Mouse (Mus musculus): ENCODE measurements around the gene Wnt3a. TPM values are rescaled to one million over a fixed set of nuclear protein-coding genes. Genes with fewer than 3 reads are reported as not detected.

Gene Wnt3a
- 0.14 and 0.53 TPM in 2 replicates for polyA plus RNA-seq (2016; fragmentation: Nextera tagmentation; extraction: Ambion mirVana)

- peaks cover 23% of the 10 kb centered on the region for H3K4me1 ChIP-seq
- peaks cover 94% of the 10 kb centered on the region for H3K27me3 ChIP-seq (ENCODE audit: low read depth, poor library complexity, severe bottlenecking)
- H3K36me3 ChIP-seq, result no peaks in the 10 kb centered on the region
- H3K27ac ChIP-seq, result no peak within 1 kb of the TSS
- WGBS, result 5% methylated on average over 60 of the region's 60 CpGs
- H3K9me3 ChIP-seq (replicated peaks), result no peaks in the 10 kb centered on the region
- H3K4me3 ChIP-seq, result peak within 1 kb of the TSS; percentile 43
- DNase-seq (ENCODE audit: low spot score), result peak; percentile 44
These were observed at the start of gene Wnt3a for GRCm38 (mm10) chr11:59290702-59291303. Gene Wnt3a (minus strand): TSS chr11:59290752.

- WGBS, result 96% methylated on average over 2 of the region's 2 CpGs
- H3K36me3 ChIP-seq, result no peaks in the 10 kb centered on the region
These were observed 48.2 kb upstream of the Wnt3a start for GRCm38 (mm10) chr11:59338736-59339120.

GRCm38 (mm10) chr11:59337955-59338735 is 47.6 kb upstream of the Wnt3a start:
- WGBS, result 76% methylated on average over 13 of the region's 13 CpGs
- no peak overlapping the region for H3K4me3 ChIP-seq
- peaks cover 27% of the 10 kb centered on the region for H3K4me1 ChIP-seq
- H3K9me3 ChIP-seq (replicated peaks), result no peaks in the 10 kb centered on the region
- no peak for DNase-seq (ENCODE audit: low spot score)
- H3K27me3 ChIP-seq (ENCODE audit: low read depth, poor library complexity, severe bottlenecking), result peaks cover 13% of the 10 kb centered on the region
- H3K36me3 ChIP-seq, result no peaks in the 10 kb centered on the region
- H3K27ac ChIP-seq, result no peak overlapping the region

More at GRCm38 (mm10) chr11:59338736-59339120, 48.2 kb upstream of the Wnt3a start:
- H3K4me1 ChIP-seq, result peaks cover 21% of the 10 kb centered on the region
- H3K4me3 ChIP-seq, result no peak overlapping the region
- peaks cover 9% of the 10 kb centered on the region for H3K27me3 ChIP-seq (ENCODE audit: low read depth, poor library complexity, severe bottlenecking)
- H3K27ac ChIP-seq, result no peak overlapping the region
- H3K9me3 ChIP-seq (replicated peaks), result no peaks in the 10 kb centered on the region
- DNase-seq (ENCODE audit: low spot score), result no peak

- DNase-seq (ENCODE audit: low spot score), result peak; percentile 53
- WGBS, result 43% methylated on average over 1 of the region's 1 CpGs
- Histone ChIP-seq H3K36me3 (no peaks in the 10 kb centered on the region), H3K27me3 (ENCODE audit: low read depth, poor library complexity, severe bottlenecking) (peaks cover 24% of the 10 kb centered on the region), H3K9me3 (replicated peaks) (no peaks in the 10 kb centered on the region), H3K4me3 (no peak overlapping the region), H3K4me1 (peaks cover 29% of the 10 kb centered on the region), H3K27ac (no peak overlapping the region)
These were observed 45.8 kb upstream of the Wnt3a start for GRCm38 (mm10) chr11:59336381-59336780.

- 49% methylated on average over 2 of the region's 2 CpGs for WGBS
- Histone ChIP-seq H3K36me3 (no peaks in the 10 kb centered on the region), H3K4me3 (no peak overlapping the region), H3K27ac (no peak overlapping the region), H3K27me3 (ENCODE audit: low read depth, poor library complexity, severe bottlenecking) (peaks cover 29% of the 10 kb centered on the region), H3K9me3 (replicated peaks) (no peaks in the 10 kb centered on the region), H3K4me1 (peaks cover 29% of the 10 kb centered on the region)
- no peak for DNase-seq (ENCODE audit: low spot score)
These were observed 45.4 kb upstream of the Wnt3a start for GRCm38 (mm10) chr11:59335942-59336341.

- Histone ChIP-seq H3K4me1 (peaks cover 32% of the 10 kb centered on the region), H3K27me3 (ENCODE audit: low read depth, poor library complexity, severe bottlenecking) (peaks cover 34% of the 10 kb centered on the region), H3K36me3 (no peaks in the 10 kb centered on the region), H3K9me3 (replicated peaks) (no peaks in the 10 kb centered on the region), H3K27ac (no peak overlapping the region), H3K4me3 (no peak overlapping the region)
- DNase-seq (ENCODE audit: low spot score), result no peak
- WGBS, result 87% methylated on average over 4 of the region's 4 CpGs
These were observed 44.6 kb upstream of the Wnt3a start for GRCm38 (mm10) chr11:59335150-59335549.

- DNase-seq (ENCODE audit: low spot score), result no peak
- Histone ChIP-seq H3K27me3 (ENCODE audit: low read depth, poor library complexity, severe bottlenecking) (peaks cover 42% of the 10 kb centered on the region), H3K36me3 (no peaks in the 10 kb centered on the region), H3K4me3 (no peak overlapping the region), H3K9me3 (replicated peaks) (no peaks in the 10 kb centered on the region), H3K4me1 (peaks cover 49% of the 10 kb centered on the region), H3K27ac (no peak overlapping the region)
- 55% methylated on average over 9 of the region's 9 CpGs for WGBS
These were observed 42.4 kb upstream of the Wnt3a start for GRCm38 (mm10) chr11:59332938-59333337.

GRCm38 (mm10) chr11:59331167-59331869 is 40.8 kb upstream of the Wnt3a start:
- Histone ChIP-seq H3K27ac (no peak overlapping the region), H3K36me3 (no peaks in the 10 kb centered on the region), H3K4me3 (no peak overlapping the region), H3K27me3 (ENCODE audit: low read depth, poor library complexity, severe bottlenecking) (peaks cover 53% of the 10 kb centered on the region), H3K9me3 (replicated peaks) (no peaks in the 10 kb centered on the region), H3K4me1 (peaks cover 42% of the 10 kb centered on the region)
- DNase-seq (ENCODE audit: low spot score), result no peak
- WGBS, result 79% methylated on average over 16 of the region's 16 CpGs

GRCm38 (mm10) chr11:59330560-59330959 is 40.0 kb upstream of the Wnt3a start:
- WGBS, result 47% methylated on average over 5 of the region's 5 CpGs
- peak; percentile 90 for DNase-seq (ENCODE audit: low spot score)
- no peak overlapping the region for H3K4me3 ChIP-seq
- H3K27me3 ChIP-seq (ENCODE audit: low read depth, poor library complexity, severe bottlenecking), result peaks cover 53% of the 10 kb centered on the region
- H3K27ac ChIP-seq, result no peak overlapping the region
- H3K9me3 ChIP-seq (replicated peaks), result no peaks in the 10 kb centered on the region
- H3K36me3 ChIP-seq, result no peaks in the 10 kb centered on the region
- peaks cover 35% of the 10 kb centered on the region for H3K4me1 ChIP-seq

GRCm38 (mm10) chr11:59329616-59330015 is 39.1 kb upstream of the Wnt3a start:
- H3K27me3 ChIP-seq (ENCODE audit: low read depth, poor library complexity, severe bottlenecking), result peaks cover 53% of the 10 kb centered on the region
- no peaks in the 10 kb centered on the region for H3K36me3 ChIP-seq
- H3K4me1 ChIP-seq, result peaks cover 35% of the 10 kb centered on the region
- H3K4me3 ChIP-seq, result no peak overlapping the region
- WGBS, result 24% methylated on average over 6 of the region's 6 CpGs
- no peak for DNase-seq (ENCODE audit: low spot score)
- H3K27ac ChIP-seq, result peak overlapping the region; percentile 61
- no peaks in the 10 kb centered on the region for H3K9me3 ChIP-seq (replicated peaks)

- Histone ChIP-seq H3K9me3 (replicated peaks) (no peaks in the 10 kb centered on the region), H3K4me3 (no peak overlapping the region), H3K36me3 (no peaks in the 10 kb centered on the region), H3K4me1 (peaks cover 22% of the 10 kb centered on the region), H3K27me3 (ENCODE audit: low read depth, poor library complexity, severe bottlenecking) (peaks cover 38% of the 10 kb centered on the region), H3K27ac (peak overlapping the region; percentile 50; the same call in 1 of the 2 replicates)
- no peak for DNase-seq (ENCODE audit: low spot score)
- 84% methylated on average over 18 of the region's 18 CpGs for WGBS
These were observed 37.1 kb upstream of the Wnt3a start for GRCm38 (mm10) chr11:59327625-59328024.

GRCm38 (mm10) chr11:59324777-59325176 is 34.2 kb upstream of the Wnt3a start:
- H3K4me1 ChIP-seq, result peaks cover 15% of the 10 kb centered on the region
- no peaks in the 10 kb centered on the region for H3K9me3 ChIP-seq (replicated peaks)
- H3K36me3 ChIP-seq, result no peaks in the 10 kb centered on the region
- DNase-seq (ENCODE audit: low spot score), result no peak
- H3K27me3 ChIP-seq (ENCODE audit: low read depth, poor library complexity, severe bottlenecking), result peaks cover 17% of the 10 kb centered on the region
- H3K4me3 ChIP-seq, result no peak overlapping the region
- H3K27ac ChIP-seq, result no peak overlapping the region
- 80% methylated on average over 5 of the region's 5 CpGs for WGBS

GRCm38 (mm10) chr11:59322988-59323387 is 32.4 kb upstream of the Wnt3a start:
- no peak overlapping the region for H3K4me3 ChIP-seq
- H3K27me3 ChIP-seq (ENCODE audit: low read depth, poor library complexity, severe bottlenecking), result peaks cover 18% of the 10 kb centered on the region
- 87% methylated on average over 3 of the region's 3 CpGs for WGBS
- H3K27ac ChIP-seq, result no peak overlapping the region
- no peaks in the 10 kb centered on the region for H3K36me3 ChIP-seq
- DNase-seq (ENCODE audit: low spot score), result no peak
- no peaks in the 10 kb centered on the region for H3K9me3 ChIP-seq (replicated peaks)
- H3K4me1 ChIP-seq, result no peaks in the 10 kb centered on the region
